Mouse (Mus musculus) small intestine, adult 10 weeks (tissue): ENCODE measurements around the gene Esm1. TPM values are rescaled to one million over a fixed set of nuclear protein-coding genes. Genes with fewer than 3 reads are reported as not detected.

Source experiments
- polyA plus RNA-seq: library from polyadenylated mRNA; stranded (reverse); fragments of 350-450 nt; fragmentation: Illumina TruSeq; extraction: RNeasy Lipid Tissue Mini Kit (QIAGEN cat#74804); gene quantifications from one replicate; pipeline ENCODE4 v1.2.3, GENCODE M21; 2014; ENCODE audit warnings: low replicate concordance

The Esm1 gene
- 8.4 TPM for polyA plus RNA-seq

DNA sequence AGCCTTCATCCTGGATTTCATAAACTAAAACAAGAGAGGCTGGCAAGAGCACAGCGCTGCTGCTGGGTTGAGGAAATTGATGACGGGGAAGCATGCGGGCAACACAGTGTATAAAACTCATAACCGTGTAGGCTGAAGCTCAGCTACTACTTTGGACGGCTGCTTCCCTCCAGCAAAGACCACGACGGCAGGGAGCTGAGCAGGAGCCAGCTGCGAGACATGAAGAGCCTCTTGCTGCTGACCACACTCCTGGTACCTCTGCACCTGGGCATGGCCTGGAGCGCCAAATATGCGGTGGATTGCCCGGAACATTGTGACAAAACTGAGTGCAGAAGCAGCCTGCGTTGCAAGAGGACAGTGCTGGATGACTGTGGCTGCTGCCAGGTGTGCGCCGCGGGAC lies at the start of gene Esm1:
TSS of gene Esm1 (plus strand) at position 36 of the 400 bp plus-strand sequence.

DNA sequence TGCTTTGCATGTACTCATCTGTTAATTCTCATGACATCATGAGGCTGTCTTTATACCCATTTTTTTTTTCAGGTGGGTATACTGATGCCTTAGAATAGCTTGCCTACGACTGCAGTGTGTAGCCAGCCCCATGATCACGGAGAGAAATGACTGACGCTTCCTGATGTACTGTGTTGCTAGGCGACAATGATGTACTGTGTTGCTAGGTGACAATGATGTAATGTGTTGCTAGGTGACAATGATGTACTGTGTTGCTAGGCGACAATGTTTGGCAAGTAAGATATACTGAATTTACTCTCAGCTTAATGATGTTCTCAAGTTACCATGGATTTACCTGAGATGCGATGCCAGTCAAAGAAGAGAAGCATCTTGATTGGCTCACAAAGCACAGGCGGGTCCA lies 16.4 kb downstream of the Esm1 start, which contains the start of gene Gzmk:
TSS of gene Gzmk (minus strand) at position 98 of the 400 bp plus-strand sequence.

Other genes with a start within 250 kb of the Esm1 start
- not detected for gene Ccno, start 221.9 kb upstream of the Esm1 start, polyA plus RNA-seq
- gene Mcidas, start 215.8 kb upstream of the Esm1 start, polyA plus RNA-seq, result not detected
- not detected for gene Cdc20b, start 174.5 kb upstream of the Esm1 start, polyA plus RNA-seq
- gene Gpx8, start 163.2 kb upstream of the Esm1 start, polyA plus RNA-seq, result 32.6 TPM
- 480 TPM for gene Gzma, start 108.7 kb upstream of the Esm1 start, polyA plus RNA-seq
- gene Gzmk, start 16.2 kb downstream of the Esm1 start, polyA plus RNA-seq, result not detected
- not detected for gene BC067074, start 83.5 kb downstream of the Esm1 start, polyA plus RNA-seq